Mouse (Mus musculus): ENCODE measurements around the gene Comt. TPM values are rescaled to one million over a fixed set of nuclear protein-coding genes. Genes with fewer than 3 reads are reported as not detected.

The Comt gene
- total and polyA plus RNA-seq, 3 experiments = 36.7 to 51.1 (median 47.5) TPM

GRCm38 (mm10) chr16:18470829-18471228 is 44.2 kb upstream of the Comt start:
- Histone ChIP-seq H3K9me3 (replicated peaks) (no peaks in the 10 kb centered on the region), H3K4me1 (ENCODE audit: insufficient read depth, low read depth, low read length) (peaks cover 11% of the 10 kb centered on the region), H3K27me3 (ENCODE audit: insufficient read depth, low read length) (no peaks in the 10 kb centered on the region), H3K36me3 (replicated peaks) (peaks cover 96% of the 10 kb centered on the region), H3K4me3 (ENCODE audit: low read depth, low read length) (no peak overlapping the region)
- TF ChIP-seq GATA2 (IDR thresholded peaks at IDR 0.05; ENCODE audit: borderline replicate concordance, low read depth, low read length) = no peak
- TF ChIP-seq GATA1 (IDR thresholded peaks at IDR 0.05; ENCODE audit: borderline replicate concordance, low read length) = no peak
- TF ChIP-seq POLR2AphosphoS5 (IDR thresholded peaks at IDR 0.05; ENCODE audit: insufficient replicate concordance, low read depth, low read length) = no peak
- no peak for ATAC-seq (ENCODE audit: extremely low read depth, insufficient number of reproducible peaks, low FRiP score, poor library complexity, severe bottlenecking)
- DNase-seq (ENCODE audit: low spot score) = no peak

GRCm38 (mm10) chr16:18464271-18464670 is 37.6 kb upstream of the Comt start:
- no peak for TF ChIP-seq GATA2 (IDR thresholded peaks at IDR 0.05; ENCODE audit: borderline replicate concordance, low read depth, low read length)
- TF ChIP-seq TAL1 (conservative IDR thresholded peaks at IDR 0.05; ENCODE audit: low read depth, low read length) = no peak
- TF ChIP-seq POLR2AphosphoS5 (IDR thresholded peaks at IDR 0.05; ENCODE audit: insufficient replicate concordance, low read depth, low read length) = no peak
- no peak for TF ChIP-seq GATA1 (IDR thresholded peaks at IDR 0.05; ENCODE audit: borderline replicate concordance, low read length)
- TF ChIP-seq CTCF (IDR thresholded peaks at IDR 0.05; ENCODE audit: low read depth, low read length) = no peak
- Histone ChIP-seq H3K36me3 (replicated peaks) (peaks cover 87% of the 10 kb centered on the region), H3K4me3 (ENCODE audit: low read depth, low read length) (no peak overlapping the region), H3K4me1 (ENCODE audit: insufficient read depth, low read depth, low read length) (peaks cover 42% of the 10 kb centered on the region), H3K27me3 (ENCODE audit: insufficient read depth, low read length) (no peaks in the 10 kb centered on the region), H3K9me3 (replicated peaks) (no peaks in the 10 kb centered on the region)
- ATAC-seq (ENCODE audit: extremely low read depth, insufficient number of reproducible peaks, low FRiP score, poor library complexity, severe bottlenecking) (no peak), DNase-seq (ENCODE audit: low spot score) (no peak)

- no peaks in the 10 kb centered on the region for H3K9me3 ChIP-seq (replicated peaks)
- H3K36me3 ChIP-seq (replicated peaks) = peaks cover 87% of the 10 kb centered on the region
- no peak for TF ChIP-seq GATA2 (IDR thresholded peaks at IDR 0.05; ENCODE audit: borderline replicate concordance, low read depth, low read length)
- no peak for TF ChIP-seq POLR2AphosphoS5 (IDR thresholded peaks at IDR 0.05; ENCODE audit: insufficient replicate concordance, low read depth, low read length)
- no peak for TF ChIP-seq TAL1 (conservative IDR thresholded peaks at IDR 0.05; ENCODE audit: low read depth, low read length)
- no peak for TF ChIP-seq GATA1 (IDR thresholded peaks at IDR 0.05; ENCODE audit: borderline replicate concordance, low read length)
- TF ChIP-seq CTCF (IDR thresholded peaks at IDR 0.05; ENCODE audit: low read depth, low read length) = no peak
- DNase-seq (ENCODE audit: low spot score) = no peak
- no peak overlapping the region for H3K4me3 ChIP-seq (ENCODE audit: low read depth, low read length)
- no peak for ATAC-seq (ENCODE audit: extremely low read depth, insufficient number of reproducible peaks, low FRiP score, poor library complexity, severe bottlenecking)
- peaks cover 59% of the 10 kb centered on the region for H3K4me1 ChIP-seq (ENCODE audit: insufficient read depth, low read depth, low read length)
- H3K27me3 ChIP-seq (ENCODE audit: insufficient read depth, low read length) = no peaks in the 10 kb centered on the region
Observed at GRCm38 (mm10) chr16:18462598-18462997, 35.9 kb upstream of the Comt start.

- H3K4me3 ChIP-seq (ENCODE audit: low read depth, low read length) = no peak overlapping the region
- H3K4me1 ChIP-seq (ENCODE audit: insufficient read depth, low read depth, low read length) = peaks cover 61% of the 10 kb centered on the region
- no peaks in the 10 kb centered on the region for H3K9me3 ChIP-seq (replicated peaks)
- H3K36me3 ChIP-seq (replicated peaks) = peaks cover 87% of the 10 kb centered on the region
- DNase-seq (ENCODE audit: low spot score) (no peak), ATAC-seq (ENCODE audit: extremely low read depth, insufficient number of reproducible peaks, low FRiP score, poor library complexity, severe bottlenecking) (no peak)
- TF ChIP-seq POLR2AphosphoS5 (IDR thresholded peaks at IDR 0.05; ENCODE audit: insufficient replicate concordance, low read depth, low read length) (no peak), TAL1 (conservative IDR thresholded peaks at IDR 0.05; ENCODE audit: low read depth, low read length) (no peak), CTCF (IDR thresholded peaks at IDR 0.05; ENCODE audit: low read depth, low read length) (no peak), GATA1 (IDR thresholded peaks at IDR 0.05; ENCODE audit: borderline replicate concordance, low read length) (no peak), GATA2 (IDR thresholded peaks at IDR 0.05; ENCODE audit: borderline replicate concordance, low read depth, low read length) (no peak)
- no peaks in the 10 kb centered on the region for H3K27me3 ChIP-seq (ENCODE audit: insufficient read depth, low read length)
Observed at GRCm38 (mm10) chr16:18462031-18462430, 35.4 kb upstream of the Comt start.

DNA sequence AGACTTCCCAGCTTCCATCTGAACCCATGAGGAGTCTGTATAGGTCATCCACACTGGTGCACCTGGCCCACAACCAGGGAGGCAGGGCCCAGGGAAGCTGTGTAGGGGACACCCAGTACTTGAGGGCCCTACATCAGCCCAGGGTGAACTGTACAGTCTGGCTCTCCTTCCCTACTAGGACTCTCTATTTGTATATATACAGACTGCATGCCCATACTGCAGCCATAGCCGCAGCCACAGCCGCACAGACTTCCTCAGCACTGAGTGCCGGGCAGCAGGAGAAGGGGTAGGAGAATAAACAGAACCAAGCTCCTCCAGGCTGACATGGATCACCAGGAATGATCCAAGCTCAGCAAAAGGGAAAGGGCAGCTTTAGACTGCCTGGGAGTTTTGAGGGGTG is 34.2 kb upstream of the Comt start:
- no peaks in the 10 kb centered on the region for H3K9me3 ChIP-seq (replicated peaks)
- H3K27me3 ChIP-seq (ENCODE audit: insufficient read depth, low read length) = no peaks in the 10 kb centered on the region
- DNase-seq (ENCODE audit: low spot score) = no peak
- no peak for TF ChIP-seq CTCF (IDR thresholded peaks at IDR 0.05; ENCODE audit: low read depth, low read length)
- no peak for TF ChIP-seq TAL1 (conservative IDR thresholded peaks at IDR 0.05; ENCODE audit: low read depth, low read length)
- no peak for TF ChIP-seq GATA1 (IDR thresholded peaks at IDR 0.05; ENCODE audit: borderline replicate concordance, low read length)
- TF ChIP-seq POLR2AphosphoS5 (IDR thresholded peaks at IDR 0.05; ENCODE audit: insufficient replicate concordance, low read depth, low read length) = no peak
- TF ChIP-seq GATA2 (IDR thresholded peaks at IDR 0.05; ENCODE audit: borderline replicate concordance, low read depth, low read length) = no peak
- H3K4me1 ChIP-seq (ENCODE audit: insufficient read depth, low read depth, low read length) = peaks cover 64% of the 10 kb centered on the region
- no peak for ATAC-seq (ENCODE audit: extremely low read depth, insufficient number of reproducible peaks, low FRiP score, poor library complexity, severe bottlenecking)
- no peak overlapping the region for H3K4me3 ChIP-seq (ENCODE audit: low read depth, low read length)
- H3K36me3 ChIP-seq (replicated peaks) = peaks cover 88% of the 10 kb centered on the region

GRCm38 (mm10) chr16:18459955-18460370 is 33.3 kb upstream of the Comt start:
- peak; percentile 69 for TF ChIP-seq TAL1 (conservative IDR thresholded peaks at IDR 0.05; ENCODE audit: low read depth, low read length)
- no peak for TF ChIP-seq GATA1 (IDR thresholded peaks at IDR 0.05; ENCODE audit: borderline replicate concordance, low read length)
- no peak for TF ChIP-seq CTCF (IDR thresholded peaks at IDR 0.05; ENCODE audit: low read depth, low read length)
- TF ChIP-seq GATA2 (IDR thresholded peaks at IDR 0.05; ENCODE audit: borderline replicate concordance, low read depth, low read length) = peak; percentile 98; the same call in 1 of the 2 replicates
- Histone ChIP-seq H3K9me3 (replicated peaks) (no peaks in the 10 kb centered on the region), H3K36me3 (replicated peaks) (peaks cover 88% of the 10 kb centered on the region), H3K4me3 (ENCODE audit: low read depth, low read length) (peak overlapping the region; percentile 64; the same call in 1 of the 2 replicates), H3K27me3 (ENCODE audit: insufficient read depth, low read length) (no peaks in the 10 kb centered on the region), H3K4me1 (ENCODE audit: insufficient read depth, low read depth, low read length) (peaks cover 65% of the 10 kb centered on the region)
- DNase-seq (ENCODE audit: low spot score) (peak; percentile 91), ATAC-seq (ENCODE audit: extremely low read depth, insufficient number of reproducible peaks, low FRiP score, poor library complexity, severe bottlenecking) (peak; percentile 90)
